Mouse (Mus musculus) R1 (cell line): ENCODE measurements at regions not wholly inside any gene's neighbourhood (a gene's known extent, or its start where the extent isn't known, plus 50 kb on each side); places are given as distances from the start of the nearest gene placed in this dataset.

Experiments
- DNase-seq: peaks from one replicate; pipeline ENCODE4 v3.0.0-alpha.2; 2018; ENCODE audit warnings: low read depth, low spot score

DNA sequence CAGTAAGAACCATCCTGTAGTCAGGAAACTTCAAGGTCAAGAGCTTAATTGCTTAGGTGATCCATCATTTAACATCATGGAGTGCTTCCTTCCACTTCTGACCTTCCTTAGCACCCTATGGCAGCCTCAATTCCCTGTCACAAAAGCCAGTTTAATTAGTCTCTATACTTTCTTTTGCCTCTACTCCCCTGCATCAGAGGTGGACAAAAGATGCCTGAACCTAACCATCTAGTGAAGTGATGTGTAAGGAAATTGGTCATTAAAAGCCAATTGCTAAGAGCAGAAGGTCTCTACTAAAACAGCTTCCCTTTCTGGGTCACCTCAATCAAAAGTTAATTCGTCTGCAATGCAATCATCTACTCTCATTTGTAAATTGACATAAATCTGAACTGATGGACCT lies 234.3 kb upstream of the Fbxl7 start:
- peak; percentile 21 for DNase-seq

DNA sequence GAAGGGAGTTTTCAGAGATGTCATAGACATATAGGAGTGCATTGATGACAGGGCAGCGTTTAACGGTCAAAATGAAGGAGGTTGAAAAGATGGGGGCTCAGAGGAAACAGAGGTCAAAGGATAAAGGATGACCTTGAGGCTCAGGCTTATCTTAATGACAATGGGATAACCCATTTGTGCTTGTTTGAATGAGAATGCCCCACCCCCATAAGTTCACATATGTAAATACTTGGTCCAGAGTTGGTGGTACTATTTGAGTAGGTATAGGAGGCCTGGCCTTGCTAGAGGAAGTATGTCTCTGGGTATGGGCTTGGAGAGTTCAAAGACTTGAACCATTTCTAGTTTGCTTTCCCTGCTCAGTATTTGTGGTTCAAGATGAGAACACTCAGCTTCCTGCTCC lies 237.4 kb upstream of the Fbxl7 start:
- DNase-seq, result peak; percentile 93

DNA sequence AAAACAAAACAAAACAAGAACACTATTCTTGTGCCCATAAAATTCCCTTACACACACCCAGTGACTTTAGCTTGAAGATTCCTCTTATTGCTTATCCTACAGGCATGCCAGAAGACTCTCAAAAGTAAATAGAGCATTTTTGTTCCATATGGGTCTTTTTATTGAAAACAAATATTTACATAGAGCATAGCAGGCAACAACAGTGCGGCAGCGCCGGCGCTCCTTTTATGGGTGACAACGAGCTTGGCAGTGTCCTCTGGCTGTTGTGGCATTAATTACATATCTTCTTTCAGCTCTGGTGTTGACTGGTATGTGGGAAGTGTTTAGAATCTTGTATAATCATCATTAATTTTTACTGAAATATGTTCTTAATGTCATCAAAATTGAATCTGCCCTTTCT lies 242.2 kb upstream of the Fbxl7 start:
- DNase-seq, result no peak

DNA sequence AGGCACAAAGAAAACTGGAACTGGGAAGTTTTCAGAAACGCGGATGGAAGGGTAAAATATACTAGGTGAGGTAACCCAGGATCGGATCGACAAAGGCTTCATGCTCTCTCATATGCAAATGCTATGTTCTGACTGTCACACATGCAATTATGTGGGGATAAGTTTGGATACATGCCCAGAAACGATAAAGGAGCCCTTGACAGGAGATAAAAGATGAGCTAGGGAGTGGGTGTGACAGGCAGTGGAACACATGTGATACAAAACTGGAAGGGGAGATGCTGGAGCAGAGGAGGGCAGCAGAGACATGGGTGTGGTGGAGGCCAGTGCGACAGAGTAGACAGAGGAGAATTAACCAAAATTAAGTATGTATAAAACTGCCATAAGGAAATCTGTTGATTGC lies 250.5 kb upstream of the Fbxl7 start:
- DNase-seq, result no peak

DNA sequence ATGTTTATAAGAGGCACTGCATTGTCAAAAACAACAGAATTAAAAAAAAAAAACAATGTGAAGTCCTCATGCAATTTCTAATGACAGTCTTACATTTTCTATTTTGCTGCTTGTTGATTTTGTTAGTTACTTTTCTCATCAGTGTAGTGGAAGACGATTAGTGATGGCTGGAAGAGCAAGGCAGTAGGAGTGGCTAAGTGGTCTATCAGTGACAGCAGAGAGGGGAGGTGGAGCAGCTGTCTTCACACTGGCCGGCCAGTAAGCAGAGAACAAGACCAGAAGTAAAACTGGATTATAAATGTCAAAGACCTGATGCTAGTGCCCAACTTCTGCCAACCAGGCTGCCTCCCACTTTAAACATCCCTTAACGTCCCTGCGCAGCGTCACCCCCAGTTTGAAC lies 265.6 kb upstream of the Fbxl7 start:
- DNase-seq, result no peak

DNA sequence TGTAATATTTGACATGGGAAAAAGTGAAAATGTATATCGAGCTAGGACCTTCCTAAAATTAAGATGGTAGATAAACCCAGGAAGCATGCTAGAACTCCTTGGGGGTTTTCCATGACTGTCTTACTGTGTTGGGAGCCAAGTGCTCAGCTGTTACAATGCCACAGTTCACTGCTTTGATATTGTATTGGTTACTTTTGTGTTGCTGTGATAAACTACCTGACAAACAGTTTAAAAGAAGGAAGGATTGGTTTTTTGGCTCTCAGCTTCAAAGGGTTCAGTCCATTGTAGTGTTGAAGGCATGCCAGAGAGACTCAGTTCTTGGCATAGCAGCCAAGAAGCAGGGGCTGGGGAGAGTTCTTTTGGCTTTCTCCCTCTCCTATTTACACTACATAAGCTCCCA lies 272.1 kb upstream of the Fbxl7 start:
- DNase-seq, result no peak

DNA sequence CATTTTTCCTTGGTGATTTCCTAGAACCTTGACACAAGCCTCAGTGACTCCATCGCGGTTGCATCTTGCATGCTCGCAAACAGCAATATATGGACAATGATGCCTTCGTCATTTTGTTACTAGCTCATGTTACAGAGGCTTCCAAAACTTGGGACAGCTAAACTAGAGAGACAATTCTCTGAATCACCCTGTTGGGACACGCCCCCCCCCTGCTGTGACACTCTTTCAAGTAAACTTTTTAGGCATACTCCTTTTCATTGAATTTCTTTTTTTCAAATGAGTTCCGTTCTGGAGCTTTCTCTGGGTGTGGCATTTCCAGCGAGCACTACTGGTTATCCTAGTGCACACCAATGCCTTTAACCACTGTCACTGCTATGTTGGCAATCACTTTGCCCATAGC lies 274.5 kb upstream of the Fbxl7 start:
- DNase-seq, result peak; percentile 54

DNA sequence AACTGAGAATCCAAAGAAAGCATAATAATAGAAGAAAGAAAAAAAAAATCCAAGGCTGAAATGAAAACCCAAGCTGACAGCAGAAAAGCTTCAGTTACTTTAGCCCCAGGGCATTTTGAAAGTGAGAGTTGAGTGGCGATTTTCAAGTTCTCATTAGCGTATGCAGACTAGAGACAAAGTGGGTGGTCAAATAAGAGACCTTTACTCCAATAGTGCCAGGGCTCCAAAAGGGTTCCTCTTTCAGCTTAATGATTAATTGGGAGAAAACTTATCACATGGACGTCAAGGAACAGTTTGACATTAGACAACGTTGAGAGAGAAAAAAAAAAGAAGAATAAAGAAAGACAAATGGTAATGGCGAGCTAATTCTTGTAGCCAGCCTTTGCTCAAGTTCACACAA lies 278.1 kb upstream of the Fbxl7 start:
- DNase-seq, result no peak

DNA sequence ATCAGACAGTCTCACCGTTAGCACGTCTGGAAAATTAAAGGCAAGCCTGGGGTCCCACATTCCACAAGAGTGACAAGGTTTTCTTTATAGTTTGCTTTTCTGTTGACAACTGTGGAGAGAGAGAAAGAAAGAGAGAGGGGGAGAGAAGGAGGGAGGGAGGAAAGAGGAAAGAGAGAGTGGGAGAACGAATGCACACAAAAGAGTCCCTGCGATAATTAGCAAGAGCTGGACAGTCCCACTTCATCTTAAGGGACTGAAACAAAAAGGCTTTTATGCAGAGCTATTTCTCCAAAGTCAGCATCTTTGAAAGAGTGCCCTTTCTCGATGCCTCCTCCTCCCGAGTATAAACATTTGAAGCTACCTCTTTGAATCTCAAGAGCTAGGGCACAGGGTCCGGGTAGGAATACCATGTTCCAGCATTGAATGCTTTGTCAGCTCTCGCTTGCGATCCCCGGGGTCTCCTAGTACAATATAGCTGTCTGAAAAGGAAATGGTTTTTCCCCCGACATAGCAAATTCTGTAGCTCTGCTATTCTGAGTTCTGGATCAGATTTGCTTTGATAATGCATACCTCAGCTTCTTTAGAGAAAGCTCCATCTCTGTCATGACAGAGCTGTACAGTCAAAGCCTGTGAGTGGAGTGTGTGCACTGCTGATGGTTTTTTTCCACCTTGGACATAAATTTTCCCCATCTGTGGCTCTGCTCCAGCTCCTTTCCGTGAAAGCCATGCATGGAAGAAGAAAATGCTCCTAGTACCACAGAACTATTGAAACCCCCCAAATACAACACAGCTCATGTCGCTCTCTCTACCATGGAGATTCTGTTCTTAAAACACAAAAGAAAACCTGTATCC lies 282.9 kb upstream of the Fbxl7 start:
- no peak for DNase-seq

DNA sequence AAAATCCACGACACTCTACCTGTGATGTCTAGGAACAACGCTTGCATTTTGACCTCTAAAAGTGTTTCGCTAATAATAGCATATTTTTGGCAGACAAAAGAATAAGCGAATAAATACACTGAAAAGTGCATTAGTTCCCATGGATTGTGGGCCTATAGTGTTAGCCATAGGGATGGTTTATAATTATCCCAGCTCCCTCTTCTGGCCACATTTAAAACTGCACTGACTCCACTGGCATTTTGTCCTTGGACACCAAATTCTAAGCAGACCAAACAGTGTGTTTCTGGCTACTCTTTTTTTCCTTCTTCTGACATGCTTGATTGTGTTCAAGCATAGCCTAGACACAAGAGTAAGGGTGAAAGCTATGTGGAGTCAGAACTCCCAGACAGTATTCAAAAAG lies 276.8 kb upstream of the Ank start:
- peak; percentile 43 for DNase-seq

DNA sequence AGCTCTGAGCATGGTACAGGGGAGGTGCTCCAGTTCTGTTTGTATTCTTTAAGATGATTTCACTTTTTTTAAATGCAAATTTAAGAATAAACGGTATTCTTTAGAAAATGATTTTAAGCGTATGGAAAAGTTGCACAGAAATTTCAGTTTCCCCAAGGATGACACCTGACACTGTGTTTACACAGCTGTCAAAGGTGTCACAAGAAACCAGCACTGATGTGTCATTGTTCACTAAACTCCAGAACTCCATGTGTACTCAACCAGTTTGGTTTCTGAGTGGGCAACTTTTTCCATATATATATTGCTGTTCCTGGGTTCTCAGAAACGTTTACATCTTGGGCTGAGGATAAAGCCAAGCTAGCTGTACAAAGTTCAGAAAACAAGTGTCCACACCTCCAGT lies 265.0 kb upstream of the Ank start:
- no peak for DNase-seq

DNA sequence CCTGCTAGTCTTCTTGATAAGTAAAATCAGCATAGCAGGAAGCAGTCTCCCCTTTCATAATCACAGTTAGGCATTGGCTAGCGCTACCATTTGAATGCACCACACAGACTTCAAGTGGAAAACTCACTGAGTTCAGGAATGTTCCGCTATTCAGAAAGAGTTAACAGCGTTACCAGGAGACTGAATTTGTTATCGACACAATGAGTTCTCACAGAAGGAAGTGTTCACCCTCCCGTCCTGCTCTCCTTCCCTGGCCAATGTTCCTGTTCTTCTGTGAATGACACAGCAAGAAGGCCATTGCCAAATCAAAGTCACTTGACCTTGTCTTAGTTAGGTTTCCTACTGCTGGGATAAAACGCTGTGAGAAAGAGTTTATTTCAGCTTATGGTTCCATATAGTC lies 261.6 kb upstream of the Ank start:
- DNase-seq, result peak; percentile 45

DNA sequence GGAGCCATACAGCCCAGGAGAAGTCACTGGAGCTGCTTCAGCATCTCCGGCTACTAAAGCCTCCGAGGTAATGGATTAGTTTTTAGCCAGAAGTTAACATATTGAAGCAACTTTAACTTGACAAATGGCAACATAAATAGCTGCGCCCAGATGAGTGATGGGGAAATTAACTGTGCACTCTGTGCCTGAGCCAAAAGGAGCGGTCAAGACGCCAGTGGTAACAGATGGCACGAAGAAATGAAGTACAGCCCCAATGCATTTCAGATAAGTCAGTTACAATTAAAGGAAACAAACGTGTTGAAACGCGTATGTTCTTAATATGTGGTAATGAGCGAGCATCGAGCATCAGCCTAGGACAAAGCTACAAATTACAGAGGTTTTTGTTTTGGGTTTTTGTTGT lies 259.0 kb upstream of the Ank start:
- no peak for DNase-seq

DNA sequence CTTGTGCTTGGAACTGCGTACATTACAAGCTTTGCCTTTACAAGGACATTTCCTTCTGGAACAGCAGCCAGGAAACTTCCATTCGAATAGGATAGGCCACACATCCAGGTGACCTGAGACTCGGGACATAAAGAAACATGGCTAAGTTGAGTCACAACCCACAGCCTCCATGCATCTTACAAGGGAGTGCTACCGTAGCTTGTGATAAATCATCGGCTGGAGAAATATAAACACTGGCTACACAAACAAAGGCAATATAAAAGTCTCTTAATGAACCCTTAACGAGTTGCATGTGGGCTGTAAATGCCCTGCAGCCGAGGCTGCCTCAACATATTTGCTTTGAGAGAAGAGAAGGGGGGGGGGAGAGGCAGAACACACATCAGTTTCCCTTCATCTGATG lies 250.1 kb upstream of the Ank start:
- no peak for DNase-seq

DNA sequence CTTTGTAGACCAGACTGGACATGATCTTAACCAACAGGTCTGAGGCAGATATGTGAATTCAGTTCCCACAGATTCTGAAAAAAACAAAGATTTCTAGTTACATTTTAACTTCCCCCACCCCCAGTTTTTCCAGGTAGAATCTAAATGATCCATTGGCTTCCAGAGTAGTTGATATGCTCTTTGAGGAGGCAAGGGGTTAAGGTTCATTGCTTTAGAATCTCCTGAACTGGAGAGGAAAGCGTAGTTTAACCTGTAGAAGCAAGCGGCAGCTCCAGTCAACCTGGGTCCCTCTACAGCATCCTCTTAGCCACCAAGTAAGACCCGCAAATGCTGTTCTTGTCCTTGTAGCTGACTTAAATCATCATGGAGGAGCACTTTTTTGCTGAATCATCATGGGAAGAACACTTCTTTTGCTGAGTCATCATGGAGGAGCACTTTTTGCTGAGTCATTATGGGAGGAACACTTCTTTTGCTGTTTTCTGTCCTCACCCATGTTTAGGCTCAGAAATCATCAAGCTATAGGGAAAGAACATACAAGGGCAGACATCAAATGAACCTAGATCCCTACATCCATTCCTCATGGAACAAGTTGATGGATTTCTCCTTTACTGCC lies 247.2 kb upstream of the Ank start:
- peak; percentile 21 for DNase-seq

DNA sequence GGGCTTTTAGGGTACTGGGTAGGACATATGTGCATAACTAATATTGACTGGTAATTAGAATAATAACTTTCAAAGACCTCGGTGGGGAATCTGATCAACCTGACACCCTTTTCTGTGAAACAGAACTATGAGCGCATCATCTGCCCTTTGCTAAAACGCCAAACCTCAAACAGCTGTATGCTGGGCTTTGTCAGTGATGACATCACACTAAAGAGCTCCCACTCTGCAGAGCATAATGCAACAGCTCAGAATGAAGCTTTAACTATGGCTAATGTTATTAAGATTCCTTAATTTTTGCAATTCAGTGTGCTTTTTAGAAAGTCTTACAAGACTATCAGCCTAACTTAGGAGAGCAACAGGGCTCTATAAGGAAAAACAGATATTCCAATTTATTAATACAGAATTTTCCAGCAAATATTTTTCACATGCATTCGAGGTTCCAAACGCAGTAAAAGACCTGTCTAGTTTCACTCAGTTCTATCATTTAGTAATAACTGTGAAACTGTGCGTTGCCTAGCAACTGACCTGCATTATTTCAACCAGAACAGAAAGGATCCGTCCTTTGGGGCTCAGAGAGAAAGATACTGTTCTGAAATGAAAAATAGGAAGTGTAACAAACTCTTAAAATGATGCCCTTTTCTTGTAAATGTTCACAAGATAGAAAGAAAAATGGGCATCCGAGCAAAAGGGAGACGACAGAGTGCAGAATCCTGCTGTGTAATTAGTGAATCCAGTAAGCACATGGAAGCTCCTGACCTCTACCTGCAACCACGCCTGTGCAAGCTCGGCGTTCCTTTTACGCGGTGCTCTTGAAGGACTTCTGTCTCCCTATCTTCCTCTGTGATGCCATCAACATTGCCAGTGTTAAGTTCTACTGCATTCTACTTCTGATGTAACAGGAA lies 242.6 kb upstream of the Ank start:
- DNase-seq, result no peak

DNA sequence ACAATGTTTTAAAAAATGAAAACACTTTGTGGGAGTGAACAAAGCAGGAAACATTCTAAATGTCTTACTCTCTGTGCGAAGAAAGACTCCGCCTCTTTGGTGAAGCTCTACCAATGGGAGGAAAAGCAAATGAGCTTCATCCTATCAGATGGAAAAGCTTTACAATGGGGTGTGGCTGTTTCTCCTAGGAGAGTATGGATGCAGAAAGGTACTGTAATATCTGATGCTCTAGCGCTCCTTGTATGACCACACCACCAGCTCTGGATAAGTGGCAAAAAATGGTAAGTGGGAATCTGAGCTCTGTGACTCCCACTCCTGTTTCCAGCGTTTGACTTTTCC lies 242.0 kb upstream of the Ank start:
- peak; percentile 24 for DNase-seq

DNA sequence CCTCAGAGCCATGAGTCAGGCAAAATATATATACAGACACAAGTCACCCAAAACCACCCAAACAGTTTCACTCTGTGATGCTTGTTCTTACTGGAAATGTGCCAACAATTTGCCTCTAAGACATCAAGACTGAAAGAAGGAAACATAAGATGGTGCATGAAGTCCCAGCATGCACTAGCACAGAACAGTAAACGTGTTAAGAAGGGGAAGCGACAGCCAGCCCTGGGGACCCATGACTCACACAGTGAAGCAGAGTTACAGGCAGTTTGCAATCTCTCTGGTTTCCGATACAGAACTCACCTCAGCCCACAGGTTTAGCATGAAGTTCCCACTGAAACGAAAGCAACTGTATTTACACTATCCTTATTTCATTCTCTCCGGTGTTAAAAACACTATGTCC lies 233.7 kb upstream of the Ank start:
- DNase-seq, result no peak

DNA sequence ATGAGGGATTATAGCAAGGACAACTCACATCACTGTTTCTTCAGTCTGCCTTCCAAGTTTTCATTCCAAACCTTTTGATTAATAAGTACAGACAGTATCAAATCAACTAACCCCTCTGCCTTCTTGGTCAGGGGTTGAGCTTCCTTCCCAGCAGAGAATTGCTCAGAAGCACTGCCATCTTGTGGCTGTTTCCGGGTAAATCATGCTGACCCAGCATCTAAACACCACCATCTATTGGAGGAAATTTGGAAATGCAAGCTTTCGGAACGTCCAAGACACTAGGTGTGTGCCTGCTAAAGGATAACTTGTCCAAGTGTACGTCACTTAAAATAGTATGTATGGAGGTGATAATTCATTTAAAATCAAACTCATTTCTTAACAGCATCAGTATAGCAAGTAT lies 231.7 kb upstream of the Ank start:
- DNase-seq, result peak; percentile 80

DNA sequence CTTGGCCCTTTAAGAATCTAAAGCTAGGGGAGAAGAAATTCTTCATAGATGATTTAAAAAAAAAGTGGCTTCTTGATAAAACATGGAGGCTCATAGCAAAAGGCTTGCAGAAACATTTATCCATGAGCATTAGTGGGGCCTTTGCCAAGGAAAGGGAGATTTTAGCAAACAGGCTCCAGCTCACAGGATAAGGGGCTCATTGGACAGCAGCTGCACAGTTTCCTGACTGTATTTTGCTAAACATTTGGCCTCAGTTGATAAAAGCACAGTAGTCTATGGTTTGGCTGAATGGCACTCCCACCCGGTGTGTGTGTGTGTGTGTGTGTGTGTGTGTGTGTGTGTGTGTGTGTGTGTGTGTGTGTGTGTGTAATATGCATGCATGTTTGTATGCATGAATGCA lies 228.2 kb upstream of the Ank start:
- no peak for DNase-seq

DNA sequence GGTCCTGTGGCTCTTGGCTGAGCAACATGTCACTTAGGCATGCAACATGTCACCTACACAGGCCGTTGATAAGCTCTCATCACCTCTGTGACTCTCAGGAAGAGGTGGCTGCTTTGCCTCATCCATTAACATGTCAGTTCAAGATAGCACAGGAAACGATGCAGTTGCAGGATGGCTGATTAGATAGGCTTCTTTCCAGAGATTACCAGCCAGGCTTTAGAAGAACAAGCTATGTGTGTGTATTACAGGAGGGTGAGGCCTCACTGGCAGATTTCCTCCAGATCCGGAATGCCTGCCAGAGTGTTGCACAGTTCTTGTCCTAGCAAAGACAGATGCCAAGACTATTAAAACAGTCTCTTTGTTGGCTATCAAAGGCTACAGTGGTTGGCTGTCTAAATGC lies 220.2 kb upstream of the Ank start:
- no peak for DNase-seq

DNA sequence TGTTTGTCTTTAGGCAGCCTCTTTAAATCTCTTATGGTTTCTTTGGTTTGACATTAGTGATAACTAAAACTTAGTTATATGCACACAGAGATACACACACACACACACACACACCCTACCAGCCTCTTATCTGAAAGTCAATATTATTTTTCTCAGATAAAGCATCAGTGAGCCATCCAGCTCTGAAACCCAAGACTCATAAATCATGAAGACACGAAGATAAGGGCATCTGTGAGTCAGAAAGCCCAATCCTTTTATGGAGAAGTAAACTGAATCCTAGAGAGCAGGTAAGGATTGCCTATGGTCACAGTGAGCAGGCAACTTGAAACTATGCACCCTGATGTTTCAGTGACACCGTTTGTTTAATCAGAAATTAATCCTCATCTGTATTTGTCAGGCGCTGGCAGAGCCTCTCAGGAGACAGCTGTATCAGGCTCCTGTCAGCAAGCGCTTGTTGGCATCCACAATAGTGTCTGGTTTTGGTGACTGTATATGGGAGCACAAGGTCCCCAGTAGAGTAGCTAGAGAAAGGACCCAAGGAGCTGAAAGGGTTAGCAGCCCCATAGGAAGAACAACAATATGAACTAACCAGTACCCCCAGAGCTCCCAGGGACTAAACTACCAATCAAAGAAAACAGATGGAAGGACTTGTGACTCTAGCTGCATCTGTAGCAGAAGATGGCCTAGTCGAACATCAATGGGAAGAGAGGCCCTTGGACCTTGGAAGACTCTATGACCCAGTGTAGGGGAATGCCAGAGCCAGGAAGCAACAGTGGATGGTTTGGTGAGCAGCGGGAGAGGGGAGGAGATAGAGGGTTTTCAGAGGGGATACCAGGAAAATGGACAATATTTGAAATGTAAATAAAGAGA lies 207.3 kb upstream of the Ank start:
- DNase-seq, result no peak
